ENCODE assay signal across 9 mouse cellular contexts in genomic region chr3:89279153-89279890, GRCm38 (mm10). TPM values are rescaled to one million over a fixed set of nuclear protein-coding genes. Genes with fewer than 3 reads are reported as not detected.
DNase-seq lines count a peak whose midpoint lies in the region; ATAC-seq and TF ChIP-seq lines count a peak whose summit lies in the region.
"Had no signal": no experiment of that assay in that cellular context is flagged by ENCODE, and none has a peak within 500 bp of the region (broad histone marks: within the 10 kb centered on the region; RNA-seq: fewer than 3 reads in every experiment).

No protein-coding gene starts in this region.

- 2% methylated on average over 35 of the region's 35 CpGs for WGBS in intestine, postnatal 0 days
- 3% methylated on average over 35 of the region's 35 CpGs for WGBS in limb, embryonic 13.5 days
- 2% methylated on average over 35 of the region's 35 CpGs for WGBS in midbrain, embryonic 13.5 days

- peaks cover 15% of the 10 kb centered on the region for H3K36me3 ChIP-seq in intestine, postnatal 0 days (ENCODE audit: control insufficient read depth, insufficient read depth)
- peaks cover 19% of the 10 kb centered on the region for H3K36me3 ChIP-seq in limb, embryonic 13.5 days
- no peaks in the 10 kb centered on the region for H3K36me3 ChIP-seq in midbrain, embryonic 13.5 days
- H3K36me3 ChIP-seq: G1E had no signal

- H3K9me3 ChIP-seq in intestine, postnatal 0 days (ENCODE audit: control insufficient read depth), result no peaks in the 10 kb centered on the region
- no peaks in the 10 kb centered on the region for H3K9me3 ChIP-seq in limb, embryonic 13.5 days
- no peaks in the 10 kb centered on the region for H3K9me3 ChIP-seq in midbrain, embryonic 13.5 days
- H3K9me3 ChIP-seq: G1E had no signal

- peak overlapping the region; percentile 95 for H3K27ac ChIP-seq in intestine, postnatal 0 days (ENCODE audit: low read depth, low read length)
- peak overlapping the region; percentile 86 for H3K27ac ChIP-seq in limb, embryonic 13.5 days
- H3K27ac ChIP-seq in midbrain, embryonic 13.5 days, result peak overlapping the region; percentile 11; the same call in 1 of the 2 replicates

- TF ChIP-seq CTCF in intestine, postnatal 0 days (IDR thresholded peaks at IDR 0.05; ENCODE audit: low read depth), result no peak; the same call in 1 of the 2 replicates

- peak overlapping the region; percentile 90 for H3K9ac ChIP-seq in intestine, postnatal 0 days (ENCODE audit: low read depth, low read length)
- peak overlapping the region; percentile 85 for H3K9ac ChIP-seq in limb, embryonic 13.5 days
- peak overlapping the region; percentile 61 for H3K9ac ChIP-seq in midbrain, embryonic 13.5 days (replicated peaks)

- H3K4me3 ChIP-seq in intestine, postnatal 0 days (ENCODE audit: low read depth, low read length), result peak overlapping the region; percentile 77
- peak overlapping the region; percentile 62 for H3K4me3 ChIP-seq in limb, embryonic 13.5 days
- peak overlapping the region; percentile 44 for H3K4me3 ChIP-seq in midbrain, embryonic 13.5 days (replicated peaks)

- peak overlapping the region; percentile 93 for H3K4me2 ChIP-seq in intestine, postnatal 0 days (replicated peaks; ENCODE audit: low read depth)
- peak overlapping the region; percentile 96 for H3K4me2 ChIP-seq in limb, embryonic 13.5 days (replicated peaks)
- H3K4me2 ChIP-seq in midbrain, embryonic 13.5 days (replicated peaks), result peak overlapping the region; percentile 82

- 0 out of 2 replicates have a peak, but pooled peaks cover 4% of the 10 kb centered on the region for H3K4me1 ChIP-seq in intestine, postnatal 0 days (replicated peaks; ENCODE audit: control insufficient read depth, insufficient read depth, low read length)
- peaks cover 51% of the 10 kb centered on the region for H3K4me1 ChIP-seq in limb, embryonic 13.5 days
- peaks cover 33% of the 10 kb centered on the region for H3K4me1 ChIP-seq in midbrain, embryonic 13.5 days (replicated peaks)

- ATAC-seq in intestine, postnatal 0 days, result peak; percentile 52
- ATAC-seq in limb, embryonic 13.5 days (ENCODE audit: low FRiP score, low read depth), result peak; percentile 79
- peak; percentile 62 for ATAC-seq in midbrain, embryonic 13.5 days

- H3K27me3 ChIP-seq in intestine, postnatal 0 days (replicated peaks; ENCODE audit: control insufficient read depth, insufficient read depth, low read length), result no peaks in the 10 kb centered on the region
- H3K27me3 ChIP-seq in limb, embryonic 13.5 days, result peaks cover 12% of the 10 kb centered on the region; the same call in 1 of the 2 replicates
- peaks cover 55% of the 10 kb centered on the region for H3K27me3 ChIP-seq in midbrain, embryonic 13.5 days

- peak; percentile 64 to 74 for DNase-seq in spleen, adult 18-20 months
- DNase-seq in spleen, adult 12 weeks (ENCODE audit: low spot score), result no peak
- DNase-seq in embryo, embryonic 10 days (ENCODE audit: low spot score), result peak; percentile 89
- DNase-seq in gonadal fat pad, adult 2 months (ENCODE audit: low read depth), result peak; percentile 40
- peak; percentile 75 for DNase-seq in skeletal muscle tissue, adult 2 months (ENCODE audit: low read depth, low spot score)

RNA-seq across cellular contexts. Expression of gene Efna1, which starts 1.6 kb away (rescaled TPM):
- polyA plus RNA-seq in gonadal fat pad, adult 2 months (2012; rRNA removed), result 36.7 and 40.9 TPM in 2 replicates
- polyA plus RNA-seq in intestine, postnatal 0 days (2015; fragmentation: Nextera tagmentation; extraction: Ambion mirVana), result 50.7 and 69.8 TPM in 2 replicates
- 44.0 and 46.2 TPM in 2 replicates for polyA plus RNA-seq in limb, embryonic 13.5 days (2015; fragmentation: Nextera tagmentation; extraction: Ambion mirVana)
- polyA plus RNA-seq in midbrain, embryonic 13.5 days (2015; fragmentation: Nextera tagmentation; extraction: Ambion mirVana), result 9.7 and 10.7 TPM in 2 replicates
- polyA plus RNA-seq: G1E had no signal

RNA-seq across cellular contexts. Expression of gene Slc50a1, which starts 9.0 kb away (rescaled TPM):
- polyA plus RNA-seq in gonadal fat pad, adult 2 months (2012; rRNA removed), result 264 and 294 TPM in 2 replicates
- 57.4 and 61.8 TPM in 2 replicates for polyA plus RNA-seq in intestine, postnatal 0 days (2015; fragmentation: Nextera tagmentation; extraction: Ambion mirVana)
- polyA plus RNA-seq in limb, embryonic 13.5 days (2015; fragmentation: Nextera tagmentation; extraction: Ambion mirVana), result 85.5 and 88.8 TPM in 2 replicates
- polyA plus RNA-seq in midbrain, embryonic 13.5 days (2015; fragmentation: Nextera tagmentation; extraction: Ambion mirVana), result 31.8 and 37.5 TPM in 2 replicates
- polyA plus RNA-seq: G1E had no signal

RNA-seq across cellular contexts. Expression of gene Dpm3, which starts 20.2 kb away (rescaled TPM):
- polyA plus RNA-seq in gonadal fat pad, adult 2 months (2012; rRNA removed), result 481 and 623 TPM in 2 replicates
- 120 and 128 TPM in 2 replicates for polyA plus RNA-seq in intestine, postnatal 0 days (2015; fragmentation: Nextera tagmentation; extraction: Ambion mirVana)
- polyA plus RNA-seq in limb, embryonic 13.5 days (2015; fragmentation: Nextera tagmentation; extraction: Ambion mirVana), result 120 and 126 TPM in 2 replicates
- 74.6 and 75.9 TPM in 2 replicates for polyA plus RNA-seq in midbrain, embryonic 13.5 days (2015; fragmentation: Nextera tagmentation; extraction: Ambion mirVana)

RNA-seq across cellular contexts. Expression of gene Trim46, which starts 33.2 kb away (rescaled TPM):
- 3.0 and 3.3 TPM in 2 replicates for polyA plus RNA-seq in gonadal fat pad, adult 2 months (2012; rRNA removed)
- 1.2 and 1.3 TPM in 2 replicates for polyA plus RNA-seq in intestine, postnatal 0 days (2015; fragmentation: Nextera tagmentation; extraction: Ambion mirVana)
- polyA plus RNA-seq in limb, embryonic 13.5 days (2015; fragmentation: Nextera tagmentation; extraction: Ambion mirVana), result 6.1 and 6.8 TPM in 2 replicates
- 58.6 and 59.4 TPM in 2 replicates for polyA plus RNA-seq in midbrain, embryonic 13.5 days (2015; fragmentation: Nextera tagmentation; extraction: Ambion mirVana)

RNA-seq across cellular contexts. Expression of gene Krtcap2, which starts 33.6 kb away (rescaled TPM):
- 120 and 144 TPM in 2 replicates for polyA plus RNA-seq in gonadal fat pad, adult 2 months (2012; rRNA removed)
- polyA plus RNA-seq in intestine, postnatal 0 days (2015; fragmentation: Nextera tagmentation; extraction: Ambion mirVana), result 273 and 281 TPM in 2 replicates
- polyA plus RNA-seq in limb, embryonic 13.5 days (2015; fragmentation: Nextera tagmentation; extraction: Ambion mirVana), result 332 and 333 TPM in 2 replicates
- polyA plus RNA-seq in midbrain, embryonic 13.5 days (2015; fragmentation: Nextera tagmentation; extraction: Ambion mirVana), result 205 and 209 TPM in 2 replicates

Comparison
In these comparisons a context has a peak if more than half of its experiments do, and no peak if none do; other contexts are left out.
1. H3K27ac ChIP-seq: peak in every context shown above with its lines; median percentile 95 in intestine, postnatal 0 days; 86 in limb, embryonic 13.5 days; 11 in midbrain, embryonic 13.5 days.